Mouse (Mus musculus) hindbrain, embryonic 13.5 days (tissue): Measurements from ENCODE around the gene Islr2. TPM values are rescaled to one million over a fixed set of nuclear protein-coding genes. Genes with fewer than 3 reads are reported as not detected.
"Not testable (repeated sequence)": the region's sequence is repeated elsewhere in the genome, so short reads cannot be mapped to it uniquely, and the experiment has no call there.

Experiments
- ATAC-seq: fragments of 200-750 bp; cut with Nextera tagmentation; 2 replicates; pipeline ENCODE4 v1.8.0; 2017; ENCODE audit warnings: moderate TSS enrichment; ENCODE audit not compliant: low FRiP score
- H3K27ac ChIP-seq: fragments of 300-500 bp; sonication (generic); 2 replicates; pipeline ENCODE4 v1.5.1; 2015; ENCODE audit warnings: inconsistent platforms, mild to moderate bottlenecking, moderate library complexity
- H3K27me3 ChIP-seq: fragments of 300-500 bp; sonication (generic); 2 replicates; pipeline ENCODE4 v1.6.1; 2015; ENCODE audit warnings: mild to moderate bottlenecking, inconsistent platforms
- H3K36me3 ChIP-seq: fragments of 300-500 bp; sonication (generic); 2 replicates; pipeline ENCODE4 v1.6.1; 2015; ENCODE audit warnings: mild to moderate bottlenecking, inconsistent platforms
- H3K4me1 ChIP-seq: fragments of 300-500 bp; sonication (generic); replicated peaks from 2 replicates; pipeline ENCODE4 v1.6.1; 2015; ENCODE audit warnings: inconsistent platforms
- H3K4me2 ChIP-seq: fragments of 300-500 bp; sonication (generic); 2 replicates; pipeline ENCODE4 v1.6.1; 2015; ENCODE audit warnings: inconsistent platforms, mild to moderate bottlenecking, moderate library complexity
- H3K4me3 ChIP-seq: fragments of 300-500 bp; sonication (generic); 2 replicates; pipeline ENCODE4 v1.5.1; 2015; ENCODE audit warnings: mild to moderate bottlenecking, inconsistent platforms
- H3K9ac ChIP-seq: fragments of 300-500 bp; sonication (generic); 2 replicates; pipeline ENCODE4 v1.6.1; 2015; ENCODE audit warnings: mild to moderate bottlenecking, inconsistent platforms
- H3K9me3 ChIP-seq: fragments of 300-500 bp; sonication (generic); 2 replicates; pipeline ENCODE4 v1.6.1; 2016; ENCODE audit warnings: inconsistent platforms
- WGBS: fragments of 180-500 bp; shearing (Covaris S2); methylation state at CpG from one replicate; pipeline ENCODE4 v1.1.7; 2015; 5-methylcytosine and 5-hydroxymethylcytosine counted together
- polyA plus RNA-seq: library from polyadenylated mRNA; unstranded; fragments of >200 nt; fragmentation: Nextera tagmentation; extraction: Ambion mirVana; gene quantifications from 2 replicates; pipeline ENCODE4 v1.2.1, GENCODE M21; 2015

Islr2 gene
- polyA plus RNA-seq = 11.1 and 11.3 TPM in 2 replicates

DNA sequence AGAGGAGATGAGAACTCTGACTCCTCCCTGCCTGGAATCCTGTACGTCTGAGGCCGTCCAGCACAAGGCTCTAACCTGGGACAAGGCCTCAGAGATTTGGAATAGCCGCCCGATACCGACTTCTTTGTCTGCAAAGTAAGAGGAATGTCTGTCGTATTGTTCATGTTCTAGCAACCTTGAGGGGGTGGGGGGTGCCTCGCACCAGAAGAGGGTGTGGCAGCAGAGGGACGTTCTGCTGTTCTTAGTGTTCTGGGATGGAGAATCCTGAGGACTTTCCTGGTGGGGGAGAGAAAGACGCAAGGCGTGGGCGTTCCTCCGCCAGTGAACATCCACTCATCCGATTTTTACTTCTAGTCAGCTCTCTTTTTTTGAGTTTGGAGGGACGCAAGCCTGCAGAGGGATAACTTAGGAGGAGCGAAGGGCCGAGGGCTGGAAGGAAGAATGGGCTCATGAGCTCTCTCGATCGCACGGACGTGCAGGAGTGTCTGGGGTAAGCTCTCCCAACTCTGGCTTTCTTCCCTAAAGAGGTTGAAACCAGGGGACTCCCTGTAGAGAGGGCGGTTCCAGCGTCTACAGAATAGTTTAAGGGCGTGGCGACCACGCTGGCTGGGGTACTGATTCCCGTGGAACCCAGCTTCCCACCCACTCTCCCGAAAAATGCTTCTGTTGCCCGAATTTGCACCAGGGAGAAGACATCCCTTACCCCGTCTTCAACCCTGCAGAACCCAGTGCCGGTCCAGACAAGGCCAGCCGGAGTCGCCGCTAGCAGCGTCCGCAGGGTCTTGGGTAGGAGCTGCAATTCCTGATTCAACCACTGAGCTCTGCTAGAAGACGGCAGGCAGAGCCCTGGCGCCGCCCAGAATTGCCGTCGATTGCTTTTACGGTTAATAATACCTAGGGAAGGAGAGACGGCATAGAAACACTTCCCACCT lies at the start of gene Islr2, which contains the start of gene Islr:
Gene Islr2, minus strand, starts transcription at position 804 of the 932 bp plus-strand sequence.
Gene Islr, minus strand, starts transcription at position 791 of the 932 bp plus-strand sequence.
- Histone ChIP-seq H3K36me3 (no peaks in the 10 kb centered on the region), H3K4me3 (peak within 1 kb of the TSS; percentile 34), H3K9me3 (no peaks in the 10 kb centered on the region), H3K4me1 (peaks cover 56% of the 10 kb centered on the region), H3K4me2 (peak within 1 kb of the TSS; percentile 58), H3K27ac (peak within 1 kb of the TSS; percentile 77), H3K9ac (peak within 1 kb of the TSS; percentile 66), H3K27me3 (peaks cover 86% of the 10 kb centered on the region)
- ATAC-seq = peak; percentile 52
- WGBS = 1% methylated on average over 42 of the region's 42 CpGs

DNA sequence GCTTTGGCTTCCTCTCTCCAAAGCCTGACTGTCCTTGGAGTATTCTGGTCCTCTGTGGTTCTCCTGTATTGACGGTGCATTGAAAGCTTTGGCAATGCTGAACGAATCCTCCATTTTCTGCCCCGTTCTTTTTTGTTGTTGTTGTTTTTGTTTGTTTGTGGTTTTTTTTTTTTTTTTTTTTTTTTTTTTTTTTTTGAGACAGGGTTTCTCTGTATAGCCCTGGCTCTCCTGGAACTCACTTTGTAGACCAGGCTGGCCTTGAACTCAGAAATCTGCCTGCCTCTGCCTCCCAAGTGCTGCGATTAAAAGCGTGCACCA lies 49.6 kb upstream of the Islr2 start:
- 70% methylated on average over 5 of the region's 5 CpGs for WGBS
- not testable (repeated sequence) for H3K9me3 ChIP-seq, ATAC-seq, H3K27me3 ChIP-seq
- Histone ChIP-seq H3K36me3 (peaks cover 33% of the 10 kb centered on the region), H3K27ac (peak overlapping the region; percentile 85), H3K9ac (peak overlapping the region; percentile 89), H3K4me2 (peak overlapping the region; percentile 84), H3K4me1 (peaks cover 33% of the 10 kb centered on the region), H3K4me3 (peak overlapping the region; percentile 91)

DNA sequence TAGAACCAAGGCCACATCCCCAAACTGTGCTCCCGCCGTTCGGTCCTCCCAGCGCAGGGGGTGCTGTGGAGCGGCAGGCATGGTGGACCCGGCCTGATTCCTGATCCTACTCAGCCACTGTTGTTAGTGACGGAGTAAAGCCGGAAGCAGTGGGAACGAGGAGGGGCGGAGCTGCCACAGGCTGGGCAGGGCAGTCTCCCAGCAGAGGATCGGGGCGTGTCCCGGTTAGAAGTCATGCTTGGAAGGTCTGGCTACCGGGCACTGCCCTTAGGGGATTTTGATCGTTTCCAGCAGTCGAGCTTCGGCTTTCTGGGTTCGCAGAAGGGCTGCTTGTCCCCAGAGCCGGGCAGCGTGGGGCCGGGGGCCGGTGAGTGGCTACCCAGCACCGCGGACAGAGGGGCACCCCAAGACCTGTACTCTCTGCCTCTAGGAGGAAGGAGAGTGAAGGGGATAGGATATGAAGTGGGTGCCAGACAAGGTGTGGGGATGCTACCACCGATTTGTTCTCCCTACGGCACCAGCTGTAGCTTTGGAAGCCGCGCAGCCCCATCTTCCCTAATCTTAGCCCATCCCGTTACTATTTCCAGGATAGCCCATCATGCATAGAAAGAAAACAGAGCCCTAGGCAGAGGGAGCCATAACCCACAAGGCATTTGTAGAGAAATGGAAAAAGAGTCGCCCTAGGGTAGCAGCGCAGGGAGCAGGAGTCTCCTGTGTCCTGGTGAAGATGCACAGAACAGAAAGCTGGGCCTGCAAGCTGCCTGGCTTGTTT lies 49.1 kb upstream of the Islr2 start, which contains the start of gene Stoml1:
Gene Stoml1, plus strand, starts transcription at position 132 of the 772 bp plus-strand sequence.
- H3K4me1 ChIP-seq = peaks cover 37% of the 10 kb centered on the region
- peaks cover 28% of the 10 kb centered on the region for H3K36me3 ChIP-seq
- WGBS = 1% methylated on average over 31 of the region's 31 CpGs
- H3K27ac ChIP-seq = peak within 1 kb of the TSS; percentile 85
- ATAC-seq = peak; percentile 95
- peak within 1 kb of the TSS; percentile 89 for H3K9ac ChIP-seq
- H3K4me2 ChIP-seq = peak within 1 kb of the TSS; percentile 84
- H3K27me3 ChIP-seq = no peaks in the 10 kb centered on the region
- H3K4me3 ChIP-seq = peak within 1 kb of the TSS; percentile 91
- no peaks in the 10 kb centered on the region for H3K9me3 ChIP-seq

DNA sequence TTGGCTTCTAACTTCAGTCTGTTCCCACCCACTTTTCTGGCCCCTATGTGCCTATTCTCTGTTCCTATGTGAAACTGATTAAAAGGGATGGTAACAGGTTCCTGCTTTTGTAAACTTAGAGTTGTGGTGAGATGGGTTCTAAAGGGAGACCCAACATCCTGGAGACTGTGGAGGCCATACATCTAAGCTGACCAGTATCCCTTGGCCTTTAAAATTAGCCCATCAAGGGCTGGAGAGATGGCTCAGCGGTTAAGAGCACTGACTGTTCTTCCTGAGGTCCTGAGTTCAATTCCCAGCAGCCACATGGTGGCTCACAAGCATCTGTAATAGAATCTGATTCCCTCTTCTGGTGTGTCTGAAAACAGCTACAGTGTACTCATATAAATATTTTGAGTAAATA lies 46.6 kb upstream of the Islr2 start:
- H3K4me3 ChIP-seq, H3K27me3 ChIP-seq, H3K4me2 ChIP-seq, H3K27ac ChIP-seq, H3K9ac ChIP-seq, ATAC-seq, H3K36me3 ChIP-seq, H3K9me3 ChIP-seq: not testable (repeated sequence)
- 88% methylated on average over 1 of the region's 1 CpGs for WGBS
- H3K4me1 ChIP-seq = peaks cover 45% of the 10 kb centered on the region

DNA sequence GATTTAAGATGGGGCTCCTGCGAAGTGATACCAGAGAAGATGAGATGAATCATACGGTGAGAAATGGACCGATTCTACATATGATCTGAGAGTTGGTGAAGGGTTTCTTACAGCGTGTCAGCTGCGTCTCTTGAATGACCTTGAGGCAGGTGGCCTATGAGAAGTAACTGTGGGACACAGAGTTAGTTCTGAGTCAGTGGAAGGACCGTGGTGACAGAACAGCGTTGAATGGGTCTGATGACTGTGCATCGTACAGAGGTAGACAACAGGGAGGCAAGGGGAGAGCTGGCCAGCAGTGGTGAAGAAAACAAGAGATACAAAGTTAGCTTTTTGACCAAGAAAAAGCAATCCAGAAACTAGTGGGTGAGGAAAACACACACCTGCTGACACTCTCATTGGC lies 46.2 kb upstream of the Islr2 start:
- ATAC-seq = no peak
- no peaks in the 10 kb centered on the region for H3K27me3 ChIP-seq
- H3K36me3 ChIP-seq = no peaks in the 10 kb centered on the region
- peak overlapping the region; percentile 57; the same call in 1 of the 2 replicates for H3K4me2 ChIP-seq
- H3K27ac ChIP-seq = no peak overlapping the region
- H3K9ac ChIP-seq = peak overlapping the region; percentile 72; the same call in 1 of the 2 replicates
- 77% methylated on average over 8 of the region's 8 CpGs for WGBS
- H3K4me1 ChIP-seq = peaks cover 45% of the 10 kb centered on the region
- no peak overlapping the region for H3K4me3 ChIP-seq
- no peaks in the 10 kb centered on the region for H3K9me3 ChIP-seq

DNA sequence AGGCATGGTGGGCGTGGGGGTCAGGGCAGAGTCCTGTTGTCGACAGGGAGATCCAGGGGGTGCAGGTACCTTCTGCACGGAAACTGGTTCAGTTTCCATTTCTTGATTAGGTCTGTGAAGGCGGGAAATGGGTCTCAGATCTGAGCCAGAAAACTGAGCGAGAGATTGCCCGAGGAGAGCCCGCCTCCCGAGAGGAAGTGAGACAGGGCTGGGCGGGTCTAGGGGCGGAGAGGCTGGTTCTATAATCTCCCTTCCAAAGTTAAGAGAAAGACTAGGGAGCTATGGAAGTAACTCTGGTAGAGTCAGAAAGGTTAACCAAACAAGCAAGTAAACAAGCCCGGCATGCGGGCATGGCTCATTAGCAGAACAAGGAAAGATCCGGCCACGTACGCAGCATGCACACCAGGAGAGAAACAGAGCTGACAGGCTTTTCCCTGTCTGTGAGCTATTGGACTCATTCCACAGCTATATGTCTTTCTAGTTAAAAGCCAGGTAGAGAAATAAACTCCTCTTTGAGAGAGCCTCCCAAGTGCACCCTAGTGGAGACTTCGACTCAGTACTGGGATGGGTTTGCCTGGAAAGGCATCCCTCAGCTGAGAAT lies 45.6 kb upstream of the Islr2 start, which contains the start of gene Pml:
Gene Pml, minus strand, starts transcription at position 195 of the 601 bp plus-strand sequence.
- H3K27ac ChIP-seq = peak within 1 kb of the TSS; percentile 70

DNA sequence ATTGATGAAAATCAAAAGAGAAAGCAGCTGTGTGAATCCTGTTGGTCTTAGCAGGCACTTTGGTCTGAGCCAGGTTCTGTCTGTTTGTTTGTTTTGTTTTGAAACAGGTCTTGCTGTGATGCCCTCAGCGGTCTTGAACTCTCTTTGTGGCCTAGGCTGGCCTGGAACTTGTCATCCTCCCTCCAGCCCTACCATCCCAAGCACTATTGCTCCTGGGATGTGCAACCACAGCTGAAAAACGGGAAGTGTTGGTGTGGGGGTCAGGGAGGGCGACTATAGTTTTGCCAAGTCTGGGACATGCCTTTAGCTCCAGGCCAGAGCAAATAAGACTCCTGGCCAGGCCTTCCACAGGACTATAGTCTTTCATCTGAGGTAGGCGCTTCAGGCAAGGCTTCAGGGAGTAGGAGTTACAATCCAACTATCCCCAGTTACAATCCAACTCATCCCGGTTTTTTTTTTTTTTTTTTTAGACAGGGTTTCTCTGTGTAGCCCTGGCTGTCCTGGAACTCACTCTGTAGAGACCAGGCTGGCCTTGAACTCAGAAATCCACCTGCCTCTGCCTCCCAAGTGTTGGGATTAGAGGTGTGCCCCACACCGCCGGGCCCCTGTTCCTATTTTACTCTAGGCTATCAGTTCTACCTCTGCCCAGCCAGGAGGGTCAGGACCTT lies 44.8 kb upstream of the Islr2 start:
- H3K9me3 ChIP-seq = no peaks in the 10 kb centered on the region
- no peaks in the 10 kb centered on the region for H3K27me3 ChIP-seq
- H3K27ac ChIP-seq = no peak overlapping the region
- H3K4me2 ChIP-seq = peak overlapping the region; percentile 57
- H3K9ac ChIP-seq = peak overlapping the region; percentile 72
- WGBS = 52% methylated on average over 7 of the region's 7 CpGs
- H3K4me3 ChIP-seq = peak overlapping the region; percentile 37
- H3K36me3 ChIP-seq = no peaks in the 10 kb centered on the region
- no peak for ATAC-seq
- H3K4me1 ChIP-seq = peaks cover 33% of the 10 kb centered on the region

More for the DNA sequence above, 45.6 kb upstream of the Islr2 start, which contains the start of gene Pml:
- ATAC-seq = no peak
- Histone ChIP-seq H3K4me3 (peak within 1 kb of the TSS; percentile 37), H3K4me2 (peak within 1 kb of the TSS; percentile 57), H3K9me3 (no peaks in the 10 kb centered on the region), H3K4me1 (peaks cover 40% of the 10 kb centered on the region), H3K27me3 (no peaks in the 10 kb centered on the region), H3K9ac (peak within 1 kb of the TSS; percentile 72), H3K36me3 (no peaks in the 10 kb centered on the region)
- WGBS = 3% methylated on average over 16 of the region's 16 CpGs

DNA sequence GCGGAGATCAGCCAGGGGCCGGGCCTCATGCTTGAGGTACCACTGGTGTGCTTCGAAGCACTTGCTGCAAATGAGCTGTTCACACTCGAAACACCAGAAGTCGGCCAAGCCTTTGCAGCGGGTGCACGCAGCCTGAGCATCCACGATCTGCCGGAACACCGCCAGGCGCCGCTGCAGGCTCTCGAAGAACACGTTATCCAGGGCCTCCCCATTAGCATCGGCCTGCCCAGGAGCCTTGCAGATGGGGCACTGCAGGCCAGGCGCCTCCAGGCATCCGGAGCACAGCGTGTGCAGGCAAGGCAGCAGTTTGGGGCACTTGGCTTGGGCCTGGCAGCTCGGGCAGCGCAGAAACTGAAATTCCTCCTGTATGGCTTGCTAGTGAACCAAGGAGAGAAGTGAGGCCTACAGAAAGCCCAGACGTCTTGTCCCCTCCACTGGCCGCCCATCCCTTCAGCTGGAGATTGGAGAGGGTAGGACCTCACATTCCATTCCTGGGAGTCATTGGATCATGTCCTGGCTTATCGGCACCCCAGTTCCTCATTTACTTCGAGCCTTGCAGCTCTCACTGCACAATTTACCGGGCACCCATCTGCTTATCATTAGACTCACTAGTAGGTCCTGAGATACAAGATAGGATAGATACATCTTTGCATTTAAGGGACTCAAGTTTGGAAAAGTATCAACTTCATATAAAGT lies 43.1 kb upstream of the Islr2 start:
- H3K4me3 ChIP-seq = peak overlapping the region; percentile 7; the same call in 1 of the 2 replicates

DNA sequence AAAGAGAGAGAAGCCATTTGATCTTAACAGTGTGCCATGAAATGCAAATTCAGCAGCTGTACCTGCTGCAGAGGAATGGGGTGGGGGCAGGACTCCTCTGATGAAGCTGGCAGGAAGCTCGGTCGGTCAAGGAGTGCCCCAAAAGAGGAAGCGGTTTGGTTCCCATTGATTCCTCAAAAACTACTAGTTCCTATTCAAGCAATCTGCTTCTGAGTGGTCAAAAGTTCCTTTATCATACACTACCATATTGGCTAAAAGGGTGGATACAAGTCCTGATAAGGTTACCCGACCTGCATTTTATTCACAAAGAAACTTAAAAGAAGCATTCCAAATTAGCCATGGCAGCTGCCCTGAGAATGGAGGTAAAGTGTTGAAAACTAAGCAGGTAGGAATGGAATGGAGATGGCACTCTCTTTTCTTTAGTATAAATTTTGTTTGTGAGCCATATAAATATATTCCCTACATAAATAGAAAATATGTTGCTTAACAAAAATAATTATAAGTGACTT lies 42.0 kb upstream of the Islr2 start:
- H3K9ac ChIP-seq = no peak overlapping the region
- H3K4me3 ChIP-seq = no peak overlapping the region
- no peak overlapping the region for H3K4me2 ChIP-seq
- H3K27me3 ChIP-seq = no peaks in the 10 kb centered on the region
- H3K4me1 ChIP-seq = peaks cover 46% of the 10 kb centered on the region
- 78% methylated on average over 4 of the region's 4 CpGs for WGBS
- no peak overlapping the region for H3K27ac ChIP-seq
- no peaks in the 10 kb centered on the region for H3K36me3 ChIP-seq
- no peaks in the 10 kb centered on the region for H3K9me3 ChIP-seq
- ATAC-seq = no peak

More for the DNA sequence above, 43.1 kb upstream of the Islr2 start:
- Histone ChIP-seq H3K4me2 (peak overlapping the region; percentile 47), H3K4me1 (peaks cover 36% of the 10 kb centered on the region), H3K27ac (peak overlapping the region; percentile 40; the same call in 1 of the 2 replicates), H3K9me3 (no peaks in the 10 kb centered on the region), H3K27me3 (no peaks in the 10 kb centered on the region), H3K9ac (peak overlapping the region; percentile 68), H3K36me3 (no peaks in the 10 kb centered on the region)
- ATAC-seq = peak; percentile 77; the same call in 1 of the 2 replicates
- 16% methylated on average over 25 of the region's 25 CpGs for WGBS

DNA sequence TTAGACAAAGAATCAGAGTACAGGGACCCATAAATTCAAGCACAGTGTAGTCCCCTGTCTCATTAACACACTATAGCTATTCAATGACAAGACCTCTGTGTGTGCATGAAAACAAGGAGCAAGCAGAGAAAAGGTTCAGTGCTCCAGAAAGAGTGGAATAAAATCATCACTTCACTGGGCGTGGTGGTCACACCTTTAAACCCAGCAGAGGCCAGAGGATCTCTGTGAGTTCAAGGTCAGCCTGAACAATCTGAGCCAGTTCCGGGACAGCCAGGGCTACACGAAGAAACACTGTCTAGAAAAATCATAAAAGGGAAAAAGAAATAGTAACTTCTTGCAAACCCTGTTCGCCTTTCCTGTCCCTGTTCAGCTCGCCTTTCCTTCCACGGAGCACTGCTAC lies 39.6 kb upstream of the Islr2 start:
- Histone ChIP-seq H3K36me3 (no peaks in the 10 kb centered on the region), H3K9me3 (no peaks in the 10 kb centered on the region), H3K4me3 (no peak overlapping the region), H3K4me2 (no peak overlapping the region), H3K4me1 (peaks cover 31% of the 10 kb centered on the region), H3K27ac (no peak overlapping the region), H3K27me3 (no peaks in the 10 kb centered on the region), H3K9ac (no peak overlapping the region)
- no peak for ATAC-seq
- 90% methylated on average over 6 of the region's 6 CpGs for WGBS

DNA sequence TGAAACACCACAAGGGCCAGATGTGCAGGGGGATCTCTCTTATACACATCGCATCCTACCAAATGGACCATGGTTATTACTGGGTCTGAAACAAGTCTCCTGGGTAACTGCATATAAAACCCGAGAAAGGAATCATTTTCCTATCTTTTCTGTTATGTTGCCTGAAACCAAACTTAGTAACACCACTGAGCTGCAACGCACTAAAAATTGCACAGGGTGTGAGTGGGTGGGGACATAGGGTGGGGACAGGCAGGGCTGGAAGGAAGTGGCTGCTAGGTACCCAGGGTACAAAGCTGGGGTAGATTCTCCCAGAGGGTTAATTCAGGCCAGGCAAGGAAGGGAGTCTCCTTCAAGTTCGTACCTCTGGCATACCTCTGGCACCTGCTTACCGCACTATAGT lies 38.6 kb upstream of the Islr2 start:
- Histone ChIP-seq H3K4me2 (no peak overlapping the region), H3K9me3 (no peaks in the 10 kb centered on the region), H3K4me3 (no peak overlapping the region), H3K36me3 (no peaks in the 10 kb centered on the region), H3K9ac (no peak overlapping the region), H3K4me1 (peaks cover 27% of the 10 kb centered on the region), H3K27ac (no peak overlapping the region), H3K27me3 (no peaks in the 10 kb centered on the region)
- ATAC-seq = no peak
- 85% methylated on average over 5 of the region's 5 CpGs for WGBS
